Mouse (Mus musculus) heart, postnatal 10 days (tissue): ENCODE results near the gene Zscan26. TPM values are rescaled to one million over a fixed set of nuclear protein-coding genes. Genes with fewer than 3 reads are reported as not detected.

Experiments used
- DNase-seq, 2 experiments: peaks; one replicate each; pipeline ENCODE4 v3.0.0; 2021
- intact Hi-C: fragments of 180-260 bp; cut with DNase I; formaldehyde crosslinking; loops from one replicate; pipeline ENCODE4 v1.15.1; 2025
- microRNA-seq, 2 experiments: library from miRNA; unstranded; fragments of <30 nt; microRNA quantifications; one replicate each; pipeline ENCODE4 v1.2.0; 2022
- total RNA-seq, 2 experiments: library from RNA; stranded (reverse); gene quantifications; 2 replicates each; pipeline ENCODE4 v1.2.3; 2021

The Zscan26 gene
- total RNA-seq, 2 experiments from 2014 or later = 20.6 to 22.4 TPM

DNA sequence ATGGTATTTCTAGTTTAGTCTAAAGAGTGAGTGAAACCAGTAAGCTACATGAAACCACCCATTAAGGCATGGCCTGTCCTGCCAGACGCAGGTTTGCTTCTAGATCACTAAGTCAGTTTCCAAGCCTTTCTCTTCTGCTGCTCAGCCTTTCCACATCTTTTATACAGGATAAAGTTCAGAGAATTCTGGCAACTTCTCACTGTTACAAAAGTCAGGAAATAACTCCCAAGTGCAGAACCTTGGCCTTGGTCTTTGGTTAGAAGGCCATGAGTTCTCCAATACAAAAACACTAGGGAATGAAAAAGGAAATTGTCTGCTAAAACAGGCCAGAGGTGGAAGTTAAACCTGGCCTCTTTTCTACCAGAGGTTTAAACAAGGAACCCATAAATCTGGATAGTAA lies 58.3 kb downstream of the Zscan26 start:
- intact Hi-C loops = no loop called here
- DNase-seq = no peak

Small RNA genes within 50 kb of the gene (microRNA-seq; reads per million reads assigned to microRNA genes)
- gene Mir1896 (0 reads per million in 2 experiments), gene Mir6942 (0.47 to 1.0 reads per million in 2 experiments)

Other genes with a start within 250 kb of the Zscan26 start
- not detected for gene Gpx5, start 161.0 kb downstream of the Zscan26 start, total RNA-seq
- not detected for gene Gpx6, start 141.6 kb downstream of the Zscan26 start, total RNA-seq
- not detected for gene Olfr1367, start 106.8 kb downstream of the Zscan26 start, total RNA-seq
- 1 to 10 TPM; 6.3 to 7.1 TPM for gene Zscan12, start 90.9 kb downstream of the Zscan26 start, total RNA-seq
- 10 to 100 TPM; 38.9 to 39.0 TPM for gene Zkscan3, start 51.0 kb downstream of the Zscan26 start, total RNA-seq
- under 1 TPM; 0.36 to 0.89 TPM for gene Pgbd1, start 12.7 kb downstream of the Zscan26 start, total RNA-seq
- gene Nkapl, start 14.8 kb upstream of the Zscan26 start, total RNA-seq = under 1 TPM; 0.57 to 0.77 TPM
- gene Zkscan4, start 25.2 kb upstream of the Zscan26 start, total RNA-seq = 1 to 10 TPM; 1.7 to 2.4 TPM
- gene Gm10065, start 25.7 kb upstream of the Zscan26 start, total RNA-seq = not detected
- 10 to 100 TPM; 26.0 to 28.5 TPM for gene AK157302, start 41.5 kb upstream of the Zscan26 start, total RNA-seq
- gene Gm11273, start 47.7 kb upstream of the Zscan26 start, total RNA-seq = 100 to 1,000 TPM; 216 to 225 TPM
- gene Zkscan8, start 77.4 kb upstream of the Zscan26 start, total RNA-seq = 10 to 100 TPM; 13.9 to 18.1 TPM
- not detected for gene Olfr1366, start 89.1 kb upstream of the Zscan26 start, total RNA-seq
- gene Olfr1535, start 106.2 kb upstream of the Zscan26 start, total RNA-seq = not detected
- gene Olfr1364, start 128.0 kb upstream of the Zscan26 start, total RNA-seq = not detected
- gene Olfr1362, start 160.3 kb upstream of the Zscan26 start, total RNA-seq = not detected
- gene Olfr11, start 188.8 kb upstream of the Zscan26 start, total RNA-seq = not detected
- gene Olfr1361, start 209.7 kb upstream of the Zscan26 start, total RNA-seq = not detected
- gene Olfr1360, start 223.7 kb upstream of the Zscan26 start, total RNA-seq = not detected
- gene Olfr1359, start 244.4 kb upstream of the Zscan26 start, total RNA-seq = not detected